Mouse (Mus musculus): ENCODE data around the gene Otud5.

GRCm38 (mm10) chrX:7864551-7864950 lies 23.4 kb downstream of the Otud5 start:
- TF ChIP-seq CTCF (IDR thresholded peaks at IDR 0.05) (no peak), POLR2A (IDR thresholded peaks at IDR 0.05; ENCODE audit: insufficient read depth, low read depth, low read length) (no peak), EP300 (IDR thresholded peaks at IDR 0.05; ENCODE audit: insufficient read depth, low read depth, low read length) (no peak)
